Mouse (Mus musculus): ENCODE data around the gene Mettl21a.
"Not testable (repeated sequence)": the region's sequence is repeated elsewhere in the genome, so short reads cannot be mapped to it uniquely, and the experiment has no call there.

The Mettl21a gene

GRCm38 (mm10) chr1:64616881-64617714, at the start of gene Mettl21a:
TSS of gene Mettl21a (minus strand) at chr1:64617242.
- DNase-seq (ENCODE audit: low read depth, low spot score), result peak; percentile 90

DNA sequence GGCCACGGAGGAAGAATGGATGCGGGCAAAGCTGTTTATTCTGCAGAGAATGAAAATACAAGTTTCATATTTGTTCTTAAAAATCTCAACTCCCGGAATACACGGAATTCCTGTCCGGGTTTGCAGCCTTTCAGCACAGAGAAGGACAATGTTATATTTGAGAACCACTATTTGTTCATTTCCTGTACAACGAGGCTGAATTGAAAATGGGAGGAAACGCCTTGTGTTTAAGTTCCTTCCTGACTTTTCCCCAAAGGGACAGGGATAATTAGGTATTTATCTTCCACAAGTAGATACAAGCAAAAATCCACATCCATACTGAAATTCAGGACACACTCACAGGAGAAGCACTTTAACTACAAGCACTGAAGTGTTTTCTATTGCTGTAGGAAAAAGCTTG, 41.8 kb upstream of the Mettl21a start:
- DNase-seq (ENCODE audit: low read depth, low spot score), result no peak

GRCm38 (mm10) chr1:64656423-64657129, 39.5 kb upstream of the Mettl21a start:
- no peak for DNase-seq (ENCODE audit: low read depth, low spot score)

- no peak for DNase-seq (ENCODE audit: low read depth, low spot score)
Measured at GRCm38 (mm10) chr1:64655415-64655814, 38.4 kb upstream of the Mettl21a start.

GRCm38 (mm10) chr1:64653701-64654100, 36.7 kb upstream of the Mettl21a start:
- DNase-seq (ENCODE audit: low read depth, low spot score), result no peak

GRCm38 (mm10) chr1:64649362-64650124, 32.5 kb upstream of the Mettl21a start:
- no peak for DNase-seq (ENCODE audit: low read depth, low spot score)

GRCm38 (mm10) chr1:64644513-64644912, 27.5 kb upstream of the Mettl21a start:
- DNase-seq (ENCODE audit: low read depth, low spot score), result no peak

DNA sequence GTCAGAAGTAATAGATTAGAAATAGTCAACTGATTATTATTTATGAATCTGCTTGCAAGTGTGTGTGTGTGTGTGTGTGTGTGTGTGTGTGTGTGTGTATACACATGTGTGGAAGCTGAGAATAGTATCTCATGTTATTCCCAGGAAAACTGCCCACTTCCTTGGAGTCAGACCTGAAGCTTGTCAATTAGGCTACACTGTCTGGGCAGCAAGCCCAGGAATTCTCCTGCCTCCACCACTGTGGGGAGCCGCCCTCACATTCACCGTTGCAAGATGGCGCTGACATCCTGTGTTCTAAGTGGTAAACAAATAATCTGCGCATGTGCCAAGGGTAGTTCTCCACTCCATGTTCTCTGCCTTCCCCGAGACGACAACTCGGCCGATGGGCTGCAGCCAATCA, 25.5 kb upstream of the Mettl21a start:
- DNase-seq (ENCODE audit: low read depth, low spot score), result not testable (repeated sequence)

DNA sequence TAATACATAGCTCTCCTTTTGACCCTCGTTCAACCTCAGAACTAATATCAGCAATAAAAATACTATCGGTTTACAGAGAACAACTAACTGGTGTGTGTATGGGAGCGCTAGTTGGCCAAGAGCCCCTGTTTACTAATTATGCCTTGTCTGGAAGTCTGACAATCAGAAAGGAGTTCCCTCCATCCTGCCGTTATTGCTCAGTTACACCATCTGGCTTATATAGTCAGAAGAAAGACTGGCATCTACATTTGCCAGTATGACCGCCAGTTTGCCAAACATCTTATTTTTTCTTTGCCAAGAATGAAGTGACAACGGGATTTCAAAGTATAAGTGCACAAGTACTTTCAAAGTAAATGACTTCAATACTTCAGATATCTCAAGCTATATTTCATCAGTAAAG, 24.0 kb upstream of the Mettl21a start:
- no peak for DNase-seq (ENCODE audit: low read depth, low spot score)

DNA sequence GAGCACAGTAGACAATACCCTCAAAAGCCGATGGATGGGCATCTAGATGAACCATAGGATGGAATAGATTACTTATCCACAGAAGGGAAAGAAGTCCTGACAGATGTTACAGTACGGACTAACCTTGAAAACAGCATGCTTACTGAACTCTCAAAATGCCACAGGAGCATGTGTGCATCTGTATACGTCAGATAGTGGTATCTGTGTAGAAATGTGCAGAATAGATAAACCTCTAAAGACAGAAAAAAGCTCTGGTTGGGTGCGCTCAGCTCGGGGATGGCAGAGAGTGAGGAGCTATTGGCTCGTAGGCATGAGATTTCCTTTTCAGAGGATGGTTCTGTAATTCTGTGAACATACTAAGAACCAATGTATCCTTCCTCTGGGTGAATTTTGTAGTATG, 22.2 kb upstream of the Mettl21a start:
- DNase-seq (ENCODE audit: low read depth, low spot score), result no peak

DNA sequence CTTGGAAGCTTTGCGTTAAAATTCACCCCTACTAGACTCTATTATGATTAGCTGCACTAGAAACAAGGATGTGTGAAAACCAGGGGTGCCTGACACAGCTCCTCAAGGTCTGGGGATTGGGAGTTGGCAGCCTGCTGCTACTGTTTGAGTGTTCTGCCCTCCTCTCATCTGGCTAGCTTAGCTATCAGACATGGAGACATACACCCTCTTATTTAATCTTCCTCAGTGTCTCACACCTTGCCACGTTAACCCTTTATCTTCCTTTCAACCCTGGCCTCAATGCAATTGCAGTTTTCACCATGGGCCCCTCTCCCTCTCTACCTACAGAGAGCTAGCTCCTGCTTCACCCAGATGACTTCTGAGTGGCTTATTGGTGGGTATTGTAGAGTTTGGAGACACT, 18.6 kb upstream of the Mettl21a start:
- no peak for DNase-seq (ENCODE audit: low read depth, low spot score)

- no peak for DNase-seq (ENCODE audit: low read depth, low spot score)
Measured at GRCm38 (mm10) chr1:64633237-64633636, 16.2 kb upstream of the Mettl21a start.

DNA sequence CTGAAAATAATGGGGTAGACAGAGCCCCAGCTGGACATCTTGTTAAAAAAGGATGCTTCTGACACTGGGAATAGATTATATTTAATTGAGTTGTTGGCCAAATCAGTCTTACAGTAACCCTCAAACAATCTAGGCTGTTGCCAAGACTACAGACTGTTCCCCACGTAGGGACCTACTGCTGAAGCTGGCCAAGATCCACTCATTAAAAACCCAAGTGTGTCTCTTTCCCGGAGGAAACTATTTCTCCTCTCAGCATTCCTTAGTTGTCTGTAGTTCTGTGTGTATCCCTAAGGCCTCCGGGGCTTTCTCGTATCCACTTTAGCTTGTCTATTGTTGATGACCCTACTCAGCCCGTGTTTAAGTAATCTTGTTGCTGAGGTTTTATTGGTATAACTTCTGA, 14.5 kb upstream of the Mettl21a start:
- no peak for DNase-seq (ENCODE audit: low read depth, low spot score)

- no peak for DNase-seq (ENCODE audit: low read depth, low spot score)
Measured at GRCm38 (mm10) chr1:64625214-64625613, 8.2 kb upstream of the Mettl21a start.

GRCm38 (mm10) chr1:64623558-64624435, 6.8 kb upstream of the Mettl21a start:
- no peak for DNase-seq (ENCODE audit: low read depth, low spot score)

GRCm38 (mm10) chr1:64621116-64621515, 4.1 kb upstream of the Mettl21a start:
- DNase-seq (ENCODE audit: low read depth, low spot score), result no peak

- DNase-seq (ENCODE audit: low read depth, low spot score), result peak; percentile 7
Measured at GRCm38 (mm10) chr1:64618226-64618625, 1.2 kb upstream of the Mettl21a start.

GRCm38 (mm10) chr1:64617715-64617984, 608 bp upstream of the Mettl21a start:
- peak; percentile 83 for DNase-seq (ENCODE audit: low read depth, low spot score)

GRCm38 (mm10) chr1:64616531-64616880, 536 bp downstream of the Mettl21a start:
- DNase-seq (ENCODE audit: low read depth, low spot score), result no peak

- peak; percentile 13 for DNase-seq (ENCODE audit: low read depth, low spot score)
Measured at GRCm38 (mm10) chr1:64616076-64616475, 966 bp downstream of the Mettl21a start.

GRCm38 (mm10) chr1:64615531-64615991, 1.5 kb downstream of the Mettl21a start:
- DNase-seq (ENCODE audit: low read depth, low spot score), result peak; percentile 31
